Mouse (Mus musculus): ENCODE data around the gene Gemin8. TPM values are rescaled to one million over a fixed set of nuclear protein-coding genes. Genes with fewer than 3 reads are reported as not detected.
A peak's percentile ranks its signal among the peaks of the same experiment; 100 is the strongest.

Gene Gemin8
- polyA plus RNA-seq, 1 experiment = 11.8 TPM

DNA sequence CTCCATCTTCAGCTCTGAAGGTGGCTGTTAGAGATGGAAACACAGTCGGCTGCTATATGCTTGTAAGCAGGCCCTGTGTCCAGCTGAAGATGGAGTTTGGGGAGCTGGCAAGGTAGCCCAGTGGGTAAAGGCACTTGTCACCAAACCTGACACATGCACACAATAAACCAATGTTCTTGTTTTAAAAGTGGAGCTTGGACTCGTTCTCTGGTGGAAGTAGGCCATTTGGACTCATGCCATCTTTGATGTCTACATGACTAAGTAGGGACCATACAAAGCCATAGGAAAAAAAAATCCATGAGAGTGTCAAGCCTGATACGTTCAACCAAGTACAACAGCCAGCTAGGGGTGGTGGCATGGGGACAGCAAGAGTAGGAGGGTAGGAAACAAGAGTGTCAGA is 2.4 kb downstream of the Gemin8 start:
- peak overlapping the region; percentile 38 for H3K27ac ChIP-seq (ENCODE audit: insufficient read depth, low read length)
- 13% methylated on average over 3 of the region's 3 CpGs for WGBS
- TF ChIP-seq CTCF (IDR thresholded peaks at IDR 0.05; ENCODE audit: borderline replicate concordance, insufficient read depth, low read depth, low read length) (no peak), POLR2A (IDR thresholded peaks at IDR 0.05; ENCODE audit: borderline replicate concordance, insufficient read depth, low read length) (no peak)

DNA sequence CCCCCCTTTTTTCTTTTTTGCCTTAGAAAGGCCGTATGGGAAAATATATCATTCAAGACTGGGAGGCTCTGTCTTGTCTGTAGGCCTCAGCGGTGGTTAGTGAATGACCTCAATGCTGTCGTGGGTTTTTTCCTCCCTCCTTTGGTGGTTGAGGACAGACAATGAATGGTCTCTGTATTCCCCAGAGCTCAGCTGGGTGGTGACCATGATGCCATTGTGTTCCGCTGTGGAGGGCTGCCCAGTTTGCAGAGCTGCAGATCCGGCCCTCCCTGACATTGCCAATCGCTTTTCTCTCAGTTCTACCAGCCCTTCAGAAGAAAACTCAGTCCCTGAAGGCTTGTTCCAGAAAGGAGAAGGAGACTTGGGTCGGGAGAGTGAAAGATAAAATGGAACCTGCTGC is 3.5 kb downstream of the Gemin8 start:
- 49% methylated on average over 7 of the region's 7 CpGs for WGBS
- peaks cover 5% of the 10 kb centered on the region; the same call in 1 of the 2 replicates for H3K4me1 ChIP-seq (ENCODE audit: control insufficient read depth, insufficient read depth, low read length)
- no peaks in the 10 kb centered on the region for H3K27me3 ChIP-seq (ENCODE audit: control insufficient read depth, insufficient read depth, low read length)
- no peak overlapping the region for H3K4me3 ChIP-seq (replicated peaks; ENCODE audit: insufficient read depth, low read depth, low read length)
- H3K27ac ChIP-seq (ENCODE audit: insufficient read depth, low read length) = no peak overlapping the region
- TF ChIP-seq POLR2A (IDR thresholded peaks at IDR 0.05; ENCODE audit: borderline replicate concordance, insufficient read depth, low read length) = no peak
- TF ChIP-seq CTCF (IDR thresholded peaks at IDR 0.05; ENCODE audit: borderline replicate concordance, insufficient read depth, low read depth, low read length) = no peak
- peak; percentile 26 to 48 for DNase-seq

More for the DNA sequence above, 2.4 kb downstream of the Gemin8 start:
- no peaks in the 10 kb centered on the region for H3K27me3 ChIP-seq (ENCODE audit: control insufficient read depth, insufficient read depth, low read length)
- peaks cover 5% of the 10 kb centered on the region; the same call in 1 of the 2 replicates for H3K4me1 ChIP-seq (ENCODE audit: control insufficient read depth, insufficient read depth, low read length)
- no peak overlapping the region for H3K4me3 ChIP-seq (replicated peaks; ENCODE audit: insufficient read depth, low read depth, low read length)
- DNase-seq = peak; percentile 15 to 42

DNA sequence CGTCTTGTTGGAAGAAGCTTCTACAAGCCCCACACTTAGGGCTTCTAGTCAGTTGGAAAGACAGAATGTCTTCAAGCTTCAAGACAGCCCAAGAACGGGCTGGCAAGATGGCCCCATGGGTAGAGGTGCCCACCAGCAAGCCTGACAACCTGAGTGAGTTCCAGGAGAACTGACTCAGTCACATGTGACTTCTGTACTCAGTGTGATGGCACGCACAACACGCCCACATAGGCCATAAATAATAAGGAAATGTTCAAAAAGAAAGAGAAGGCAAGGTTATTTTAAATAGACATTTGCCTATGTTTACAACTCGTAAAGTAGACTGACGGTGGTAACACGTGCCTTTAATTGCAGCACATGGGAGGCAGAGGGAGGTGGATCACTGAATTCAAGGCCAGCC is 7.7 kb downstream of the Gemin8 start:
- no peak overlapping the region for H3K4me3 ChIP-seq (replicated peaks; ENCODE audit: insufficient read depth, low read depth, low read length)
- H3K4me1 ChIP-seq (ENCODE audit: control insufficient read depth, insufficient read depth, low read length) = no peaks in the 10 kb centered on the region; the same call in 1 of the 2 replicates
- no peak for DNase-seq
- no peaks in the 10 kb centered on the region for H3K27me3 ChIP-seq (ENCODE audit: control insufficient read depth, insufficient read depth, low read length)
- TF ChIP-seq CTCF (IDR thresholded peaks at IDR 0.05; ENCODE audit: borderline replicate concordance, insufficient read depth, low read depth, low read length) (no peak), POLR2A (IDR thresholded peaks at IDR 0.05; ENCODE audit: borderline replicate concordance, insufficient read depth, low read length) (no peak)
- 94% methylated on average over 7 of the region's 7 CpGs for WGBS
- H3K27ac ChIP-seq (ENCODE audit: insufficient read depth, low read length) = no peak overlapping the region

DNA sequence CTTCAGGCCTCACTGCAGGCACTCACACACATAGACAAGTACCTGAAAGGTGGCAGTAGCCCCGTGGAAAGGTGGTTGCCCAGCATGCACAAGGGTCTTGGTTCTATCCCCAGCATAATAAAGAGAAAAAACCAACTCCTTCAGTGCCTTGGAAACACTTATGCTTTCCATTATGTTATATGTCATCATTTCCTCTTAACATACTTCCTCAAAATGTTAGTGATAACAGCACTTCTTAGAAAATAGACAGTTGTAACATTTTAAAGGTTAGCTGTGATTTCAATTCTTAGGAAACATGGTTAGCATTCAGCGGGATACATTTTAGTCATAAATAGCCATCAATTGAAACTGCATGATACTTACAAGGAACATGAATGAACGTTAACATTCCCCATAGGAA is 12.8 kb downstream of the Gemin8 start:
- no peaks in the 10 kb centered on the region for H3K4me1 ChIP-seq (ENCODE audit: control insufficient read depth, insufficient read depth, low read length)
- H3K27me3 ChIP-seq (ENCODE audit: control insufficient read depth, insufficient read depth, low read length) = no peaks in the 10 kb centered on the region
- H3K4me3 ChIP-seq (replicated peaks; ENCODE audit: insufficient read depth, low read depth, low read length) = no peak overlapping the region
- WGBS = 88% methylated on average over 3 of the region's 3 CpGs
- DNase-seq = no peak
- TF ChIP-seq POLR2A (IDR thresholded peaks at IDR 0.05; ENCODE audit: borderline replicate concordance, insufficient read depth, low read length) (no peak), CTCF (IDR thresholded peaks at IDR 0.05; ENCODE audit: borderline replicate concordance, insufficient read depth, low read depth, low read length) (no peak)
- H3K27ac ChIP-seq (ENCODE audit: insufficient read depth, low read length) = no peak overlapping the region

DNA sequence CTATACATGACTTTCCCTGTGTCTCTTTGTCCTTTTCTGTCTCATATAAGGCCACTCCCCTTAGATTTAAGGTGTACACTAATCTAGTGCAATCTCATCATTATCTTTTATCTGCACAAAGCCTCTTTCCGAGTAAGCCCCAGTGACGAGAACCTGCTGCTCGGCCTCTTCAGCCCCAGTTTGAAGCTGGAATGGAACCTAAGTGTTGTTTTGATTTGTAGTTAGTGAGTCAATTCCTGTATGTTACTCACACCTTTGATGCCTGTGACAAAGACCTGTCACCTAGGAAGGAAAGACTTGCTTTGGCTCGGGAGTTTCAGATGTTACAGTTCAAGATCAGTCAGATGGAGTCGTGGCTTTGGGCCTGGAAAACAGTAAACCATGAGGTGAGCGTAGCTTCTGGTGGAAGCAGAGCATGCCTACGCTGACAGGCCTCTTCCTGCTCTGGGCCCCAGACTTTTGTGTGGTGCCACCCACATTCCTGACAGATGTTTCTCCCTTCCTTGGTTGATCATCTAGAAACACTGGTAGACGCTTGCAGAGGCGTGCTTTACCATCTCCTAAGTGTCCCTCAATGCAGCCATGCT is 15.2 kb downstream of the Gemin8 start:
- 90% methylated on average over 9 of the region's 9 CpGs for WGBS
- no peak for DNase-seq
- no peaks in the 10 kb centered on the region for H3K4me1 ChIP-seq (ENCODE audit: control insufficient read depth, insufficient read depth, low read length)
- H3K4me3 ChIP-seq (replicated peaks; ENCODE audit: insufficient read depth, low read depth, low read length) = no peak overlapping the region
- no peaks in the 10 kb centered on the region for H3K27me3 ChIP-seq (ENCODE audit: control insufficient read depth, insufficient read depth, low read length)
- TF ChIP-seq CTCF (IDR thresholded peaks at IDR 0.05; ENCODE audit: borderline replicate concordance, insufficient read depth, low read depth, low read length) (no peak), POLR2A (IDR thresholded peaks at IDR 0.05; ENCODE audit: borderline replicate concordance, insufficient read depth, low read length) (no peak)
- H3K27ac ChIP-seq (ENCODE audit: insufficient read depth, low read length) = no peak overlapping the region

DNA sequence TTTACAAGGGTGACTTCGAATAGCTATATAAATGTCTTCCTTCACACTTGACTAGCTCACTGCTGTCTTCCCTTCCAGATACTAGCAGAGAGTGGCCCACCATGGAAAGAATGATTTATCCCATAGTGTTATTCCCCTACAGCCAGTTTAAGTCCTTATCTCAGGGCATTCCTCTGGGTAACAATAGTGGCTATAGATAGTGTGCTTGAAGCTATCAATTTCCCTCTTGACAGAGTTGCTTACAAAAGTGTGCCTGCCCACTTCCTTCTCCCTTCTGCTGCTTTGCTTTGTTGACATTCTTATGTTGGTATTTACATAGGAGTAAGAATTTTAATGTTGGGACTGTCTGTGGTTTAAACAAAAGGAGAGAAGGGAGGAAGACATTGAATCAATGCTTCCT is 17.5 kb downstream of the Gemin8 start:
- H3K27ac ChIP-seq (ENCODE audit: insufficient read depth, low read length) = no peak overlapping the region
- no peak for TF ChIP-seq CTCF (IDR thresholded peaks at IDR 0.05; ENCODE audit: borderline replicate concordance, insufficient read depth, low read depth, low read length)
- no peak for TF ChIP-seq POLR2A (IDR thresholded peaks at IDR 0.05; ENCODE audit: borderline replicate concordance, insufficient read depth, low read length)
- no peak overlapping the region for H3K4me3 ChIP-seq (replicated peaks; ENCODE audit: insufficient read depth, low read depth, low read length)
- H3K27me3 ChIP-seq (ENCODE audit: control insufficient read depth, insufficient read depth, low read length) = no peaks in the 10 kb centered on the region
- no peaks in the 10 kb centered on the region for H3K4me1 ChIP-seq (ENCODE audit: control insufficient read depth, insufficient read depth, low read length)
- 85% methylated on average over 1 of the region's 1 CpGs for whole genome bisulfite sequencing
- DNase-seq = no peak

DNA sequence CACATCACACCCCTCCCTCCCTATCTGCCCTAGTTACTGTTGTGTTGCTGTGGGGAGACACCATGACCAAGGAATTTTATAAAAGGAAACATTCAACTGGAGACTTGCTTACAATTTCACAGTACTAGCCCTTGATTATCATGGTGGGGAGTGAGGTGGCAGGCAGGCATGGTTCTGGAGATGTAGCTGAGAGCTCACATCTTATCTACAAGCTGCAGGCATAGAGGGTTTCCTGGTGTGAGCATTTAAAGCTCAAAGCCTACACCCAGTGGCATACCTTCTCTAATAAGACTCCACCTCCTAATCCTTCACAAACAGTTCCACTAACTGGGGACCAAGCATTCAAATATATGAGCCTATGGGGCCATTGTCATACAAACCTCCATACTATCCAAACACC is 26.1 kb downstream of the Gemin8 start:
- no peak overlapping the region for H3K27ac ChIP-seq (ENCODE audit: insufficient read depth, low read length)
- no peak overlapping the region for H3K4me3 ChIP-seq (replicated peaks; ENCODE audit: insufficient read depth, low read depth, low read length)
- no peaks in the 10 kb centered on the region for H3K27me3 ChIP-seq (ENCODE audit: control insufficient read depth, insufficient read depth, low read length)
- no peak for TF ChIP-seq CTCF (IDR thresholded peaks at IDR 0.05; ENCODE audit: borderline replicate concordance, insufficient read depth, low read depth, low read length)
- no peak for TF ChIP-seq POLR2A (IDR thresholded peaks at IDR 0.05; ENCODE audit: borderline replicate concordance, insufficient read depth, low read length)
- H3K4me1 ChIP-seq (ENCODE audit: control insufficient read depth, insufficient read depth, low read length) = no peaks in the 10 kb centered on the region
- no peak for DNase-seq

DNA sequence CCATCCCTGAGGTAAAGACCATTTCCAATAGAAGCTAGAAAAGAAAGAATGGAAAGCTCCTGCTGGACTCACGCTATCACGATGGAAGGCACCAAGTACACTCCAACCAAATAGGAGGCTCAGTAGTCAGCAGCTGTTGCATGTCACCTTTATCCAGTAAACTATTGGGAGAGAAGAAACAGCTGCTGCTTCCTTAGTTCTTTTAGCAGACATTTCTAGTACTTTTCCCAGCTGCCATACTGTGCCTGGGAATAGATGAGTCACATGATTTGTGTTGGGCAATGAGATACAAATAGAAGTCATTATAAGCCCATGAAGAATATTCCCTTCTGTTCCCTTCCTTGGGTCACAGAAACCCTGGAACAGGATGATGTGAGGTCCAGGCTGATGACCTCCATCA is 28.0 kb downstream of the Gemin8 start:
- 89% methylated on average over 2 of the region's 2 CpGs for WGBS

More for the DNA sequence above, 28.0 kb downstream of the Gemin8 start:
- Histone ChIP-seq H3K27me3 (ENCODE audit: control insufficient read depth, insufficient read depth, low read length) (no peaks in the 10 kb centered on the region), H3K27ac (ENCODE audit: insufficient read depth, low read length) (no peak overlapping the region), H3K4me3 (replicated peaks; ENCODE audit: insufficient read depth, low read depth, low read length) (no peak overlapping the region), H3K4me1 (ENCODE audit: control insufficient read depth, insufficient read depth, low read length) (no peaks in the 10 kb centered on the region)
- TF ChIP-seq CTCF (IDR thresholded peaks at IDR 0.05; ENCODE audit: borderline replicate concordance, insufficient read depth, low read depth, low read length) (no peak), POLR2A (IDR thresholded peaks at IDR 0.05; ENCODE audit: borderline replicate concordance, insufficient read depth, low read length) (no peak)
- no peak for DNase-seq

Data from cerebellum, adult 2 months (tissue).